Mouse (Mus musculus): ENCODE measurements around the gene Chd9. TPM values are rescaled to one million over a fixed set of nuclear protein-coding genes. Genes with fewer than 3 reads are reported as not detected.
A peak's percentile ranks its signal among the peaks of the same experiment; 100 is the strongest.
"Not testable (repeated sequence)": the region's sequence is repeated elsewhere in the genome, so short reads cannot be mapped to it uniquely, and the experiment has no call there.

The Chd9 gene
- polyA plus RNA-seq, 1 experiment from 2014 or later = 72.5 TPM

GRCm38 (mm10) chr8:90886369-90886712 is 58.2 kb downstream of the Chd9 start:
- no CpG with 5 or more reads among the region's 15 CpGs for WGBS
- DNase-seq (ENCODE audit: low spot score); H3K4me2 ChIP-seq (replicated peaks; ENCODE audit: low read depth, low read length); H3K27ac ChIP-seq (ENCODE audit: low read depth, low read length); H3K36me3 ChIP-seq (ENCODE audit: control insufficient read depth, insufficient read depth, low read length); ATAC-seq (ENCODE audit: low FRiP score); H3K4me1 ChIP-seq (replicated peaks; ENCODE audit: control insufficient read depth, insufficient read depth, low read length); H3K9me3 ChIP-seq (ENCODE audit: control insufficient read depth, low read length); H3K9ac ChIP-seq (ENCODE audit: low read depth, low read length); H3K4me3 ChIP-seq (ENCODE audit: low read depth, low read length); H3K27me3 ChIP-seq (ENCODE audit: control insufficient read depth, insufficient read depth, low read length): not testable (repeated sequence)

- H3K27ac ChIP-seq (ENCODE audit: low read depth, low read length); H3K27me3 ChIP-seq (ENCODE audit: control insufficient read depth, insufficient read depth, low read length); H3K4me2 ChIP-seq (replicated peaks; ENCODE audit: low read depth, low read length); H3K9ac ChIP-seq (ENCODE audit: low read depth, low read length); ATAC-seq (ENCODE audit: low FRiP score); H3K4me1 ChIP-seq (replicated peaks; ENCODE audit: control insufficient read depth, insufficient read depth, low read length); DNase-seq (ENCODE audit: low spot score); H3K36me3 ChIP-seq (ENCODE audit: control insufficient read depth, insufficient read depth, low read length); H3K9me3 ChIP-seq (ENCODE audit: control insufficient read depth, low read length): not testable (repeated sequence)
- H3K4me3 ChIP-seq (ENCODE audit: low read depth, low read length) = peak overlapping the region; percentile 19; the same call in 1 of the 2 replicates
- WGBS = no CpG with 5 or more reads among the region's 20 CpGs
These were observed 59.2 kb downstream of the Chd9 start for GRCm38 (mm10) chr8:90887328-90887727.

DNA sequence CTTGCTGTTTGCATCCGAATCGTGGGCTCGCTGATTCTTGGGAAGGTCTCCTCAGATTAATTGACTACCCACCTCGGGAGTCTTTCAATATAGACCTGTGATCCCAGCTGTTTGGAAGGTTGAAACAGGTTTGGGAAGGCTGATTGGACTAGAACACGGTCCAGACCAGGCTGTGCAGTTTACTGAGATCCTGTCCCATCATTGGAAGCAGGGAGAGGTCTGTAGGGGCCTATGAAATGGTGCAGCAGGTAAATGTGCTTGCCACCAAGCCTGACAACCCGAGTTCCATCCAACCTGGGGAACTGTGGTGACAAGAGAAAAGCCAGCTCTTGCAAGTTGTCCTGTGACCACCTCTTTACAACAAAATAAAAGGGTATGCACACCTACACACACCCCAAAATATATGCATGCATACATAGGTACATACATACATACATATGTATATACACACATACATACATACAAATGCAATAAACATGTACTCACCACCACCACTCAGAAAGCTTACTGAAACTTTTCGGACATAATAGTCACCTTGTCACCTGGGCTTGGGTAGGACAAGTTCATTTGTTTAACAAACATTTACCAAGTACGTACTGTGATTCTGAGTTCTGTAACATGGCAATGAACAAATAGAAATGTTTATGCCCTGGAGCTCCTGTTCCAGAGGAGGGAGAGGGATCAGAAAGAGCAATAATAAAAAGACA is 63.9 kb downstream of the Chd9 start:
- Histone ChIP-seq H3K9me3 (ENCODE audit: control insufficient read depth, low read length) (no peaks in the 10 kb centered on the region), H3K36me3 (ENCODE audit: control insufficient read depth, insufficient read depth, low read length) (no peaks in the 10 kb centered on the region), H3K4me3 (ENCODE audit: low read depth, low read length) (no peak overlapping the region), H3K9ac (ENCODE audit: low read depth, low read length) (no peak overlapping the region), H3K27ac (ENCODE audit: low read depth, low read length) (no peak overlapping the region), H3K4me2 (replicated peaks; ENCODE audit: low read depth, low read length) (no peak overlapping the region), H3K27me3 (ENCODE audit: control insufficient read depth, insufficient read depth, low read length) (no peaks in the 10 kb centered on the region), H3K4me1 (replicated peaks; ENCODE audit: control insufficient read depth, insufficient read depth, low read length) (no peaks in the 10 kb centered on the region)
- ATAC-seq (ENCODE audit: low FRiP score) = no peak
- 97% methylated on average over 8 of the region's 8 CpGs for WGBS
- no peak for DNase-seq (ENCODE audit: low spot score)

DNA sequence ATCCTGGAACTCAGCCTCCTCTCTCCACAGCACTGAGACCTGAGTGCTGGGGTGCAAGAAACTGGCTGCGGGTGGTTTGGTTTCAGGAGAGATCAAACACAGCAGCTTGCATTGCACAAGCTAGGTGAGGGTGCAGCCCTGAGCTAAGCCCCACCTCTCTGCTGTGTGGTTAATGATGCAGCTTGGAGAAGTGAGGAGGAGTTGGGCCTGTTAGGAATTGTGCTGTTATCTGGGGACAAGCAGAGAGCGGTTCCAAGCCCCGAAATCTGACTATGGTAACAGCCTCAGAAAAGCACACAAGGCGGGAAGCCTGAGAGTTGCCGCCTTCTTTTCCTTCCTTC is 64.4 kb downstream of the Chd9 start:
- DNase-seq (ENCODE audit: low spot score) = no peak
- H3K27ac ChIP-seq (ENCODE audit: low read depth, low read length) = no peak overlapping the region
- WGBS = 87% methylated on average over 5 of the region's 5 CpGs

DNA sequence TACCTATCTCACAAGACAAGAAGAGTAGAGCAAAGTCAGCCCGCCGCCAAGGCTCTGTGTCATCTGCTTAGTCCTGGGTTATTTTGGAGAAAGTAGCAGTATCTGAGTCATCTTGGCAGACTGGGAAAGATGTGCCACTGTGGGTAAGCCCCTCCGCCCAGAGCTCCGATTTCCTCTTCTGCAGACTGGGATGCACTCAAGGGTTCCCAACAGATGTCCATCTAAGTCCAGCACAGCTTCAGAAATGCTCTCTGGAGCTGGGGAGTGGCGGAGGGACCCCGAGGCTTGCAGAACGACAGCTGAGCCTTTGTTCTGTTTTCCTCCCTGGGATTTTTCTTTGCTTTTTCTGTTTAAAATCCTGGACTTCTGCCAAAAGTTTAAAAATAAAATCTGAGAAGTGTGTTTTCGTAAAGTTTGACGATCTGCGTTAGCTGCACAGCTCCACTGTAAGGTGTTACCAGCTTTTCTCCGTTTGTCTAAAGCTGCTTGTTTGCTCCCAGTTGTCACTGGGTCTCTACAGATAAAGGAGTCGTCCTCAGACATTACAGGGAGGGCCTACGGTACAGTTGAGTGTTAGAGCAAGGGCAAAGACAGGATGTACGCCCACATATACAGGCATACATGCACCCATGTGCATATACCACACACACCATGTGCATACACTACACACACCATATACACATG is 66.2 kb downstream of the Chd9 start:
- no peak for ATAC-seq (ENCODE audit: low FRiP score)
- no peak overlapping the region for H3K4me2 ChIP-seq (replicated peaks; ENCODE audit: low read depth, low read length)

More for the DNA sequence above, 64.4 kb downstream of the Chd9 start:
- Histone ChIP-seq H3K9ac (ENCODE audit: low read depth, low read length) (no peak overlapping the region), H3K4me2 (replicated peaks; ENCODE audit: low read depth, low read length) (no peak overlapping the region), H3K4me3 (ENCODE audit: low read depth, low read length) (no peak overlapping the region), H3K36me3 (ENCODE audit: control insufficient read depth, insufficient read depth, low read length) (no peaks in the 10 kb centered on the region), H3K27me3 (ENCODE audit: control insufficient read depth, insufficient read depth, low read length) (no peaks in the 10 kb centered on the region), H3K9me3 (ENCODE audit: control insufficient read depth, low read length) (no peaks in the 10 kb centered on the region), H3K4me1 (replicated peaks; ENCODE audit: control insufficient read depth, insufficient read depth, low read length) (no peaks in the 10 kb centered on the region)
- ATAC-seq (ENCODE audit: low FRiP score) = no peak

DNA sequence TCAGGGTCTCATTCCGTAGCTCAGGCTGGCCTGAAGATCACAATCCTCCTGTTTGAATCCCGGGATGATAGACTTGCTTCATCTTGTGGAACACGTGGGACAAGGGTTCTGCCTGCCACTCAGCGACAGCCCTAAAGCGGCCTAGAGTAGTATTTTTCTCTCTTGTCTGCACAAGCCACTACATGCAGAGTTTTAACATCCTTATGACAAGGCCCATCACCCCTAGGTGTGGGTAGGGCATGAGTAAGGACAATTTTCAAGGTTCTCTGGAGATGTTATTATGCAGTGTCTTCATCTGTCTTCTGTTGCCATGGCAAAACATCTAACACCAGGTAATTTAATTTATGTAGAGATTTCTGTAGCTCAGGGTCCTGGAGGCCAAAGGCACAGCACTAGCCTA is 69.2 kb downstream of the Chd9 start:
- 56% methylated on average over 5 of the region's 5 CpGs for WGBS
- Histone ChIP-seq H3K4me1 (replicated peaks; ENCODE audit: control insufficient read depth, insufficient read depth, low read length) (no peaks in the 10 kb centered on the region), H3K9ac (ENCODE audit: low read depth, low read length) (no peak overlapping the region), H3K27ac (ENCODE audit: low read depth, low read length) (no peak overlapping the region), H3K4me2 (replicated peaks; ENCODE audit: low read depth, low read length) (no peak overlapping the region), H3K9me3 (ENCODE audit: control insufficient read depth, low read length) (no peaks in the 10 kb centered on the region), H3K36me3 (ENCODE audit: control insufficient read depth, insufficient read depth, low read length) (no peaks in the 10 kb centered on the region), H3K27me3 (ENCODE audit: control insufficient read depth, insufficient read depth, low read length) (no peaks in the 10 kb centered on the region), H3K4me3 (ENCODE audit: low read depth, low read length) (no peak overlapping the region)
- no peak for ATAC-seq (ENCODE audit: low FRiP score)
- DNase-seq (ENCODE audit: low spot score) = no peak

More for the DNA sequence above, 66.2 kb downstream of the Chd9 start:
- Histone ChIP-seq H3K36me3 (ENCODE audit: control insufficient read depth, insufficient read depth, low read length) (no peaks in the 10 kb centered on the region), H3K27me3 (ENCODE audit: control insufficient read depth, insufficient read depth, low read length) (no peaks in the 10 kb centered on the region), H3K9ac (ENCODE audit: low read depth, low read length) (no peak overlapping the region), H3K4me1 (replicated peaks; ENCODE audit: control insufficient read depth, insufficient read depth, low read length) (no peaks in the 10 kb centered on the region), H3K9me3 (ENCODE audit: control insufficient read depth, low read length) (no peaks in the 10 kb centered on the region), H3K4me3 (ENCODE audit: low read depth, low read length) (no peak overlapping the region), H3K27ac (ENCODE audit: low read depth, low read length) (no peak overlapping the region)
- WGBS = 78% methylated on average over 14 of the region's 14 CpGs
- DNase-seq (ENCODE audit: low spot score) = no peak

DNA sequence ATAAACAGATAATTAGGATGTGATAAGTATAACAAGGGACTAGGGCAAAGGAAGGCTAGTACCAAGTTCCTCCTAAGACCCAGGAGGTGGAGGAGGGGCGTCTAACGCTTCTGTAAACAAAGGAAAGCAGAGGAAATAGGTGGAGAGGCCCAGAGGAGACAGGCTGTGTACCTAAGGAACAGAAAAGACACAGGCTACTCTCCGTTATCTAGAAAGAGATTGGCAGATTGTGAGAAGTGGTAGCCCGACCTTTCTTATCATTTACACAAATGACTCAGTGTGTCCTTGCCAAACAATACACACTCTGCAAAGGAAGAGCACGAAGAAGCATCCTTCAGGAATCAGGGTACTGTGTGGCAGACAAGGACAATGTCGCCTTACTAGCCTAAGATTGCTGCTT is 70.4 kb downstream of the Chd9 start:
- Histone ChIP-seq H3K4me1 (replicated peaks; ENCODE audit: control insufficient read depth, insufficient read depth, low read length) (no peaks in the 10 kb centered on the region), H3K9me3 (ENCODE audit: control insufficient read depth, low read length) (no peaks in the 10 kb centered on the region), H3K9ac (ENCODE audit: low read depth, low read length) (no peak overlapping the region), H3K4me2 (replicated peaks; ENCODE audit: low read depth, low read length) (no peak overlapping the region), H3K4me3 (ENCODE audit: low read depth, low read length) (no peak overlapping the region), H3K36me3 (ENCODE audit: control insufficient read depth, insufficient read depth, low read length) (no peaks in the 10 kb centered on the region), H3K27ac (ENCODE audit: low read depth, low read length) (no peak overlapping the region), H3K27me3 (ENCODE audit: control insufficient read depth, insufficient read depth, low read length) (no peaks in the 10 kb centered on the region)
- ATAC-seq (ENCODE audit: low FRiP score) (no peak), DNase-seq (ENCODE audit: low spot score) (no peak)
- 45% methylated on average over 6 of the region's 6 CpGs for WGBS

- Histone ChIP-seq H3K9me3 (ENCODE audit: control insufficient read depth, low read length) (no peaks in the 10 kb centered on the region), H3K9ac (ENCODE audit: low read depth, low read length) (no peak overlapping the region), H3K27me3 (ENCODE audit: control insufficient read depth, insufficient read depth, low read length) (no peaks in the 10 kb centered on the region), H3K36me3 (ENCODE audit: control insufficient read depth, insufficient read depth, low read length) (no peaks in the 10 kb centered on the region), H3K27ac (ENCODE audit: low read depth, low read length) (no peak overlapping the region), H3K4me2 (replicated peaks; ENCODE audit: low read depth, low read length) (no peak overlapping the region), H3K4me1 (replicated peaks; ENCODE audit: control insufficient read depth, insufficient read depth, low read length) (0 out of 2 replicates have a peak, but pooled peaks cover 3% of the 10 kb centered on the region), H3K4me3 (ENCODE audit: low read depth, low read length) (no peak overlapping the region)
- ATAC-seq (ENCODE audit: low FRiP score) (no peak), DNase-seq (ENCODE audit: low spot score) (no peak)
- 83% methylated on average over 2 of the region's 2 CpGs for WGBS
These were observed 73.8 kb downstream of the Chd9 start for GRCm38 (mm10) chr8:90902002-90902401.

GRCm38 (mm10) chr8:90904171-90904706 is 76.1 kb downstream of the Chd9 start:
- Histone ChIP-seq H3K27ac (ENCODE audit: low read depth, low read length) (no peak overlapping the region), H3K9ac (ENCODE audit: low read depth, low read length) (no peak overlapping the region), H3K27me3 (ENCODE audit: control insufficient read depth, insufficient read depth, low read length) (no peaks in the 10 kb centered on the region), H3K36me3 (ENCODE audit: control insufficient read depth, insufficient read depth, low read length) (no peaks in the 10 kb centered on the region), H3K4me2 (replicated peaks; ENCODE audit: low read depth, low read length) (no peak overlapping the region), H3K9me3 (ENCODE audit: control insufficient read depth, low read length) (no peaks in the 10 kb centered on the region), H3K4me1 (replicated peaks; ENCODE audit: control insufficient read depth, insufficient read depth, low read length) (0 out of 2 replicates have a peak, but pooled peaks cover 3% of the 10 kb centered on the region), H3K4me3 (ENCODE audit: low read depth, low read length) (no peak overlapping the region)
- WGBS = 65% methylated on average over 2 of the region's 2 CpGs
- no peak for DNase-seq (ENCODE audit: low spot score)
- no peak for ATAC-seq (ENCODE audit: low FRiP score)
